Mouse (Mus musculus) MEL (cell line): Measurements from ENCODE around the gene Myom1. TPM values are rescaled to one million over a fixed set of nuclear protein-coding genes. Genes with fewer than 3 reads are reported as not detected.
A peak's percentile ranks its signal among the peaks of the same experiment; 100 is the strongest.

Source experiments
- DNase-seq: peaks from one replicate; pipeline ENCODE4 v3.0.0; 2011; ENCODE audit warnings: low read depth, low spot score
- H3K27ac ChIP-seq: 2 replicates; pipeline ENCODE4 v1.5.1; 2012; ENCODE audit warnings: low read depth, mild to moderate bottlenecking, control low read depth, low read length, moderate library complexity; ENCODE audit not compliant: control insufficient read depth
- H3K27me3 ChIP-seq, 2 experiments: fragments of 150-350 bp in 1 of 2; sonication (generic) in 1 of 2; 2 replicates each; pipeline ENCODE4 v1.6.1; 2012; ENCODE audit warnings: low read length in 2 of 2, mild to moderate bottlenecking in 2 of 2, improper control_type of control experiment in 1 of 2, moderate library complexity in 1 of 2; ENCODE audit not compliant: insufficient read depth in 2 of 2, control insufficient read depth in 1 of 2
- H3K36me3 ChIP-seq, 2 experiments: 2 replicates each; pipeline ENCODE4 v1.6.1; 2012 to 2014; ENCODE audit warnings: low read length in 2 of 2, improper control_type of control experiment in 1 of 2, inconsistent platforms in 1 of 2, mild to moderate bottlenecking in 1 of 2; ENCODE audit not compliant: insufficient read depth in 2 of 2, control insufficient read depth in 1 of 2
- H3K4me1 ChIP-seq, 2 experiments: fragments of 150-350 bp in 1 of 2; sonication (generic) in 1 of 2; 2 replicates each; pipeline ENCODE4 v1.6.1; 2012; ENCODE audit warnings: low read length in 2 of 2, improper control_type of control experiment in 1 of 2, mild to moderate bottlenecking in 1 of 2; ENCODE audit not compliant: insufficient read depth in 2 of 2, control insufficient read depth in 1 of 2
- H3K4me3 ChIP-seq, 2 experiments: fragments of 150-350 bp in 1 of 2; sonication (generic) in 1 of 2; 2 replicates each; pipeline ENCODE4 v1.5.1; 2012; ENCODE audit warnings: low read depth in 2 of 2, low read length in 2 of 2, mild to moderate bottlenecking in 2 of 2, moderate library complexity in 2 of 2, control low read depth in 1 of 2, improper control_type of control experiment in 1 of 2; ENCODE audit not compliant: control insufficient read depth in 1 of 2, insufficient read depth in 1 of 2
- H3K79me2 ChIP-seq: 2 replicates; pipeline ENCODE4 v1.6.1; 2012; ENCODE audit warnings: mild to moderate bottlenecking, low read length, moderate library complexity; ENCODE audit not compliant: control insufficient read depth, poor library complexity, insufficient read depth
- H3K9ac ChIP-seq: 2 replicates; pipeline ENCODE4 v1.6.1; 2012; ENCODE audit warnings: low read depth, mild to moderate bottlenecking, control low read depth, low read length, moderate library complexity; ENCODE audit not compliant: control insufficient read depth, poor library complexity, severe bottlenecking
- H3K9me3 ChIP-seq: fragments of 150-350 bp; sonication (generic); replicated peaks from 2 replicates; pipeline ENCODE4 v1.6.1; 2012; ENCODE audit warnings: mild to moderate bottlenecking, low read length, improper control_type of control experiment, moderate library complexity; ENCODE audit not compliant: insufficient read depth
- GATA1 ChIP-seq: IDR thresholded peaks from 2 replicates; pipeline ENCODE4 v1.6.1; 2011; ENCODE audit warnings: low read depth, low read length, improper control_type of control experiment
- MAX ChIP-seq: IDR thresholded peaks from 2 replicates; pipeline ENCODE4 v1.6.1; 2011; ENCODE audit warnings: low read length, improper control_type of control experiment
- MYC ChIP-seq: IDR thresholded peaks from 2 replicates; pipeline ENCODE4 v1.6.1; 2011; ENCODE audit warnings: low read depth, mild to moderate bottlenecking, low read length, improper control_type of control experiment, moderate library complexity
- NRF1 ChIP-seq: IDR thresholded peaks from 2 replicates; pipeline ENCODE4 v1.6.1; 2014; ENCODE audit warnings: low read depth, mild to moderate bottlenecking, inconsistent platforms, low read length, improper control_type of control experiment, moderate library complexity; ENCODE audit not compliant: poor library complexity, insufficient read depth, severe bottlenecking
- RCOR1 ChIP-seq: IDR thresholded peaks from 2 replicates; pipeline ENCODE4 v1.6.1; 2012; ENCODE audit warnings: low read depth, mild to moderate bottlenecking, inconsistent platforms, low read length, improper control_type of control experiment
- TAL1 ChIP-seq: IDR thresholded peaks from 2 replicates; pipeline ENCODE4 v1.6.1; 2012; ENCODE audit warnings: mild to moderate bottlenecking, inconsistent platforms, low read length, moderate library complexity, mixed read lengths
- polyA plus RNA-seq, 2 experiments: library from polyadenylated mRNA; stranded (reverse) in 1 of 2; unstranded in 1 of 2; fragments of >175 nt in 1 of 2; fragments of >200 nt in 1 of 2; gene quantifications; 2 replicates each; pipeline versions ENCODE4 v1.2.1 to v1.2.4; 2012; ENCODE audit warnings: low replicate concordance in 2 of 2, low read depth in 1 of 2; ENCODE audit not compliant: insufficient read length in 2 of 2, insufficient read depth in 1 of 2, missing spikeins in 1 of 2
- total RNA-seq: library from RNA; depleted of rRNA; stranded (reverse); fragments of 300-350 nt; gene quantifications from 2 replicates; pipeline ENCODE4 v1.2.3, GENCODE M21; 2012

Myom1 gene
- total and polyA plus RNA-seq, 3 experiments: 0.65 to 0.79 TPM; not detected in 1

- DNase-seq: no peak
- no peak overlapping the region for H3K27ac ChIP-seq
- no peaks in the 10 kb centered on the region for H3K9me3 ChIP-seq
- H3K4me1 ChIP-seq: peaks cover 4 to 7% of the 10 kb centered on the region in 2 experiments; a peak in 3 of 4 replicates
- no peak overlapping the region for H3K9ac ChIP-seq
- no peaks in the 10 kb centered on the region for H3K27me3 ChIP-seq
- H3K79me2 ChIP-seq: peaks cover 44% of the 10 kb centered on the region
- peaks cover 11 to 16% of the 10 kb centered on the region in 2 experiments for H3K36me3 ChIP-seq
- TF ChIP-seq RCOR1 (no peak), TAL1 (no peak)
- no peak overlapping the region for H3K4me3 ChIP-seq
These were observed 4.6 kb upstream of the Myom1 start for GRCm38 (mm10) chr17:70997836-70998235.

- DNase-seq: no peak
- no peak overlapping the region for H3K27ac ChIP-seq
- TF ChIP-seq MYC: no peak
- H3K36me3 ChIP-seq: peaks cover 6 to 18% of the 10 kb centered on the region in 2 experiments
- H3K27me3 ChIP-seq: no peaks in the 10 kb centered on the region
- H3K4me3 ChIP-seq: no peak overlapping the region
- peaks cover 48% of the 10 kb centered on the region for H3K79me2 ChIP-seq
- no peak overlapping the region for H3K9ac ChIP-seq
- H3K4me1 ChIP-seq: peaks cover 6 to 12% of the 10 kb centered on the region in 2 experiments; a peak in 3 of 4 replicates
- H3K9me3 ChIP-seq: no peaks in the 10 kb centered on the region
These were observed 3.9 kb upstream of the Myom1 start for GRCm38 (mm10) chr17:70998400-70998975.

GRCm38 (mm10) chr17:70999187-70999586 lies 3.2 kb upstream of the Myom1 start:
- DNase-seq: no peak
- H3K27ac ChIP-seq: no peak overlapping the region
- H3K9ac ChIP-seq: no peak overlapping the region
- peaks cover 48% of the 10 kb centered on the region for H3K79me2 ChIP-seq
- no peaks in the 10 kb centered on the region for H3K27me3 ChIP-seq
- TF ChIP-seq TAL1 (no peak), GATA1 (no peak), MAX (no peak), NRF1 (no peak)
- peaks cover under 1 to 21% of the 10 kb centered on the region in 2 experiments for H3K36me3 ChIP-seq
- no peak overlapping the region for H3K4me3 ChIP-seq
- H3K4me1 ChIP-seq: peaks cover 6 to 17% of the 10 kb centered on the region in 2 experiments; a peak in 3 of 4 replicates
- no peaks in the 10 kb centered on the region for H3K9me3 ChIP-seq

DNA sequence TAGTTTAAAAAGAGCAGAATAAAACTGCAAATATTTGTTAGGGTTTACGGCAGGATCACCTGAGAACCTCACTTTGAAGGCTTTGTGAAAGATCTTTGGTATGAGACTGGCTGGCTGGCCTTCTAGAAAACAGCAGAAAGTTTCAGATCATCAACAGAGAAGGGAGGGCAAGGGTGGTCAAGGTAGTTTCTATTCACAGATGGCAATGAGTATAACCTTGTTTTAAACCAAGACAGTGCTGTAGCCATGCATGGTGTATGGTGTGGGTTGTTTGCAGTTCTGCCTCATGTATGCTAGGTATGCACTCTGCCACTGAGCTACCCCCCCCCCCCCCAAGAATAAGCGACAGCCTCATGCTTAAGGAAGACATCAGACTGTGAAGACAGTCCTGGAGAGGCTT lies 2.2 kb upstream of the Myom1 start:
- H3K9ac ChIP-seq: no peak overlapping the region; the same call in 1 of the 2 replicates

More for the DNA sequence above, 2.2 kb upstream of the Myom1 start:
- no peak for DNase-seq
- H3K4me3 ChIP-seq: peak overlapping the region in 1 of 2 experiments; percentile 94; a peak in 1 of 4 replicates
- no peaks in the 10 kb centered on the region for H3K27me3 ChIP-seq
- peaks cover 48% of the 10 kb centered on the region for H3K79me2 ChIP-seq
- no peaks in the 10 kb centered on the region for H3K9me3 ChIP-seq
- no peak overlapping the region for H3K27ac ChIP-seq
- H3K4me1 ChIP-seq: peaks cover 6 to 21% of the 10 kb centered on the region in 2 experiments; a peak in 3 of 4 replicates
- H3K36me3 ChIP-seq: peaks cover 0 to 18% of the 10 kb centered on the region in 2 experiments; a peak in 3 of 4 replicates
- TF ChIP-seq RCOR1: no peak
- TF ChIP-seq, all 39 proteins: peak for 0
